Mouse (Mus musculus) lung, embryonic 15.5 days (tissue): ENCODE results near the gene Gm3532. TPM values are rescaled to one million over a fixed set of nuclear protein-coding genes. Genes with fewer than 3 reads are reported as not detected.
"Not testable (repeated sequence)": the region's sequence is repeated elsewhere in the genome, so short reads cannot be mapped to it uniquely, and the experiment has no call there.

Experiments used
- ATAC-seq: fragments of 200-750 bp; cut with Nextera tagmentation; 2 replicates; pipeline ENCODE4 v1.8.0; 2017; ENCODE audit warnings: moderate number of reproducible peaks, borderline replicate concordance; ENCODE audit not compliant: low FRiP score, low TSS enrichment; ENCODE audit errors: extremely low read depth
- H3K27ac ChIP-seq: fragments of 300-500 bp; sonication (generic); 2 replicates; pipeline ENCODE4 v1.5.1; 2015; ENCODE audit warnings: moderate library complexity, mild to moderate bottlenecking, inconsistent platforms
- H3K27me3 ChIP-seq: fragments of 300-500 bp; sonication (generic); 2 replicates; pipeline ENCODE4 v1.6.1; 2015; ENCODE audit warnings: inconsistent platforms
- H3K36me3 ChIP-seq: fragments of 300-500 bp; sonication (generic); 2 replicates; pipeline ENCODE4 v1.6.1; 2015; ENCODE audit warnings: inconsistent platforms
- H3K4me1 ChIP-seq: fragments of 300-500 bp; sonication (generic); 2 replicates; pipeline ENCODE4 v1.6.1; 2015; ENCODE audit warnings: inconsistent platforms
- H3K4me2 ChIP-seq: fragments of 300-500 bp; sonication (generic); 2 replicates; pipeline ENCODE4 v1.6.1; 2015; ENCODE audit warnings: inconsistent platforms, mild to moderate bottlenecking, moderate library complexity
- H3K4me3 ChIP-seq: fragments of 300-500 bp; sonication (generic); 2 replicates; pipeline ENCODE4 v1.5.1; 2015; ENCODE audit warnings: mild to moderate bottlenecking, inconsistent platforms
- H3K9ac ChIP-seq: fragments of 300-500 bp; sonication (generic); 2 replicates; pipeline ENCODE4 v1.6.1; 2015; ENCODE audit warnings: inconsistent platforms
- H3K9me3 ChIP-seq: fragments of 300-500 bp; sonication (generic); 2 replicates; pipeline ENCODE4 v1.6.1; 2016; ENCODE audit warnings: inconsistent platforms
- WGBS: fragments of 180-500 bp; shearing (Covaris S2); methylation state at CpG from one replicate; pipeline ENCODE4 v1.1.7; 2015; 5-methylcytosine and 5-hydroxymethylcytosine counted together
- polyA plus RNA-seq: library from polyadenylated mRNA; unstranded; fragments of >200 nt; fragmentation: Nextera tagmentation; extraction: Ambion mirVana; gene quantifications from 2 replicates; pipeline ENCODE4 v1.2.1, GENCODE M21; 2015

Gm3532 gene
- polyA plus RNA-seq: 0.23 TPM in 1 of 2 replicates, not detected in the other

GRCm38 (mm10) chr14:5538196-5538595 lies at the start of gene Gm3532:
Gene Gm3532 (plus strand): TSS chr14:5538496.
- not testable (repeated sequence) for H3K27ac ChIP-seq, H3K4me1 ChIP-seq, H3K36me3 ChIP-seq, H3K4me2 ChIP-seq, ATAC-seq, H3K4me3 ChIP-seq, H3K9ac ChIP-seq, H3K9me3 ChIP-seq, H3K27me3 ChIP-seq
- no CpG with 5 or more reads among the region's 2 CpGs for WGBS

DNA sequence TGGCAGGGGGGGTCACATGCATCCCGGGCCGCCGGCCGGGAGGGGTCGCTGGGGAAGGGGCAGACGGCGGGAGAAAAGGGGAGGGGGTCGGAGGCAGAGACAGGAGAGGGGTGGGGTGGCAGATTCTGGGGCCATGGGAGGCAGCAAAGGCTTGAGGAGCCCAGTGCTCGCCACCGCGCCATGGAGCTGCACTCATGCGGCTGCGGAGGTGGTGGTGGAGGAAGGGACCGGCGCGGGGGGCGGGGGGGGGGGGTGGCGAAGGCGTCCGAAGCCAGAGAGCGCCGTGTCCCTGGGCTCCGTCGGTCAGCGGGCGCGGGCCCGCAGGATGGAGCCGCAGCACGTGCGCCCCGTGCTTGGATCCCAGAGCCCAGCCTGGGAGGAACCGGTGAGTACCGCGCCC lies 36.9 kb upstream of the Gm3532 start, which contains the start of gene Gm3488:
Gene Gm3488, plus strand, starts transcription at position 301 of the 400 bp plus-strand sequence.
- WGBS: no CpG with 5 or more reads among the region's 35 CpGs

More for the DNA sequence above, 36.9 kb upstream of the Gm3532 start, which contains the start of gene Gm3488:
- not testable (repeated sequence) for H3K27me3 ChIP-seq, H3K9me3 ChIP-seq, H3K4me1 ChIP-seq, H3K4me3 ChIP-seq, H3K9ac ChIP-seq, H3K27ac ChIP-seq, H3K4me2 ChIP-seq, ATAC-seq, H3K36me3 ChIP-seq

Other genes with a start within 250 kb of the Gm3532 start
- not detected in 2 replicates for gene Gm3542, start 203.6 kb upstream of the Gm3532 start, polyA plus RNA-seq
- 0.71 TPM in 1 of 2 replicates, not detected in the other for gene Gm3500, start 149.4 kb upstream of the Gm3532 start, polyA plus RNA-seq
- 0.39 and 0.50 TPM in 2 replicates for gene Gm3194, start 83.0 kb upstream of the Gm3532 start, polyA plus RNA-seq
- not detected in 2 replicates for gene Gm8246, start 60.7 kb upstream of the Gm3532 start, polyA plus RNA-seq
- not detected in 2 replicates for gene Gm3187, start 54.3 kb upstream of the Gm3532 start, polyA plus RNA-seq
- 1.2 and 1.5 TPM in 2 replicates for gene Gm3488, start 36.8 kb upstream of the Gm3532 start, polyA plus RNA-seq
- gene Gm8265, start 94.5 kb downstream of the Gm3532 start, polyA plus RNA-seq: not detected in 2 replicates
- gene Gm9603, start 149.0 kb downstream of the Gm3532 start, polyA plus RNA-seq: not detected in 2 replicates
- gene Gm3373, start 203.1 kb downstream of the Gm3532 start, polyA plus RNA-seq: 0.52 TPM in 1 of 2 replicates, not detected in the other